Mouse (Mus musculus): ENCODE data around the gene Dnajc25. TPM values are rescaled to one million over a fixed set of nuclear protein-coding genes. Genes with fewer than 3 reads are reported as not detected.

Gene Dnajc25
- polyA plus RNA-seq, 1 experiment from 2014 or later, result 5.5 TPM

DNA sequence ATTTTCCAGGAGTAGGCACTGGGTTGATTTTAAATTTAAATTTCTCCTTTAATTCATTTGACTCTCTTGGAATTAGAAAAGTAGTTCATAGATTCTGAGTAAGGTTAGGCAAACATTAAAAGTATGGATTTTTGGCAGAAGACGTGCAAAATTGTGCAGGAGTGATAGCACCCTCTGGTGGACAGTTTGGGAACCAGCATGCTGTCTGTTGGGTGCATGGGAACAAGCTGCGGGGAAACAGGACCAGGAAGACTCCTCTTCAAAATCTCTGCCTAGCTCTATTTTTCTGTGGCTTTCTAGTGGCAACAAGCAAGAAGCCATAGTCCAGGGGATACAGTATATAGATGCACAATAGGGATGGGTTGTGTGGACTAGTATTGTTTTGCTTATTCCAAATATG, 4.8 kb downstream of the Dnajc25 start:
- H3K27me3 ChIP-seq (ENCODE audit: control insufficient read depth, insufficient read depth, low read depth, low read length), result no peaks in the 10 kb centered on the region; the same call in 1 of the 2 replicates
- no peak overlapping the region for H3K27ac ChIP-seq (ENCODE audit: low read length)
- H3K9ac ChIP-seq (ENCODE audit: low read depth, low read length), result no peak overlapping the region
- H3K4me2 ChIP-seq (ENCODE audit: low read length), result no peak overlapping the region
- H3K4me3 ChIP-seq (ENCODE audit: low read depth, low read length), result no peak overlapping the region
- WGBS, result 4% methylated on average over 2 of the region's 2 CpGs
- H3K4me1 ChIP-seq (ENCODE audit: control insufficient read depth, insufficient read depth, low read length), result peaks cover 14% of the 10 kb centered on the region
- H3K36me3 ChIP-seq (ENCODE audit: control insufficient read depth, insufficient read depth, low read length), result no peaks in the 10 kb centered on the region
- H3K9me3 ChIP-seq (replicated peaks; ENCODE audit: control insufficient read depth, low read length, poor library complexity, severe bottlenecking), result no peaks in the 10 kb centered on the region
- no peak for ATAC-seq

- H3K36me3 ChIP-seq (ENCODE audit: control insufficient read depth, insufficient read depth, low read length), result no peaks in the 10 kb centered on the region
- H3K4me2 ChIP-seq (ENCODE audit: low read length), result no peak overlapping the region
- 0% methylated on average over 2 of the region's 2 CpGs for WGBS
- H3K9me3 ChIP-seq (replicated peaks; ENCODE audit: control insufficient read depth, low read length, poor library complexity, severe bottlenecking), result no peaks in the 10 kb centered on the region
- peaks cover 21% of the 10 kb centered on the region for H3K4me1 ChIP-seq (ENCODE audit: control insufficient read depth, insufficient read depth, low read length)
- ATAC-seq, result no peak
- H3K9ac ChIP-seq (ENCODE audit: low read depth, low read length), result no peak overlapping the region
- no peaks in the 10 kb centered on the region; the same call in 1 of the 2 replicates for H3K27me3 ChIP-seq (ENCODE audit: control insufficient read depth, insufficient read depth, low read depth, low read length)
- no peak overlapping the region for H3K4me3 ChIP-seq (ENCODE audit: low read depth, low read length)
- no peak overlapping the region for H3K27ac ChIP-seq (ENCODE audit: low read length)
Measured at GRCm38 (mm10) chr4:59000614-59001013, 5.8 kb downstream of the Dnajc25 start.

- Histone ChIP-seq H3K9ac (ENCODE audit: low read depth, low read length) (peak within 1 kb of the TSS; percentile 89), H3K4me3 (ENCODE audit: low read depth, low read length) (peak within 1 kb of the TSS; percentile 56), H3K9me3 (replicated peaks; ENCODE audit: control insufficient read depth, low read length, poor library complexity, severe bottlenecking) (no peaks in the 10 kb centered on the region), H3K4me2 (ENCODE audit: low read length) (peak within 1 kb of the TSS; percentile 69), H3K27me3 (ENCODE audit: control insufficient read depth, insufficient read depth, low read depth, low read length) (no peaks in the 10 kb centered on the region; the same call in 1 of the 2 replicates), H3K36me3 (ENCODE audit: control insufficient read depth, insufficient read depth, low read length) (no peaks in the 10 kb centered on the region), H3K27ac (ENCODE audit: low read length) (peak within 1 kb of the TSS; percentile 86), H3K4me1 (ENCODE audit: control insufficient read depth, insufficient read depth, low read length) (peaks cover 32% of the 10 kb centered on the region)
- under 1% methylated on average over 86 of the region's 89 CpGs for WGBS
- peak; percentile 99 for ATAC-seq
Measured at GRCm38 (mm10) chr4:59002948-59003805, 8.3 kb downstream of the Dnajc25 start, which contains the start of gene Gm20503. TSS of gene Gm20503 (plus strand) at chr4:59003210.

- ATAC-seq, result no peak
Measured at GRCm38 (mm10) chr4:59003806-59004200, 8.9 kb downstream of the Dnajc25 start.

GRCm38 (mm10) chr4:59006211-59006610, 11.3 kb downstream of the Dnajc25 start:
- Histone ChIP-seq H3K27me3 (ENCODE audit: control insufficient read depth, insufficient read depth, low read depth, low read length) (no peaks in the 10 kb centered on the region; the same call in 1 of the 2 replicates), H3K27ac (ENCODE audit: low read length) (no peak overlapping the region), H3K36me3 (ENCODE audit: control insufficient read depth, insufficient read depth, low read length) (no peaks in the 10 kb centered on the region), H3K4me1 (ENCODE audit: control insufficient read depth, insufficient read depth, low read length) (peaks cover 32% of the 10 kb centered on the region), H3K9ac (ENCODE audit: low read depth, low read length) (no peak overlapping the region), H3K4me2 (ENCODE audit: low read length) (no peak overlapping the region), H3K9me3 (replicated peaks; ENCODE audit: control insufficient read depth, low read length, poor library complexity, severe bottlenecking) (no peaks in the 10 kb centered on the region), H3K4me3 (ENCODE audit: low read depth, low read length) (no peak overlapping the region)
- no peak for ATAC-seq
- WGBS, result 63% methylated on average over 8 of the region's 8 CpGs

More at GRCm38 (mm10) chr4:59003806-59004200, 8.9 kb downstream of the Dnajc25 start:
- Histone ChIP-seq H3K4me2 (ENCODE audit: low read length) (peak overlapping the region; percentile 69), H3K36me3 (ENCODE audit: control insufficient read depth, insufficient read depth, low read length) (no peaks in the 10 kb centered on the region), H3K4me3 (ENCODE audit: low read depth, low read length) (peak overlapping the region; percentile 56), H3K27me3 (ENCODE audit: control insufficient read depth, insufficient read depth, low read depth, low read length) (no peaks in the 10 kb centered on the region; the same call in 1 of the 2 replicates), H3K27ac (ENCODE audit: low read length) (no peak overlapping the region), H3K9ac (ENCODE audit: low read depth, low read length) (peak overlapping the region; percentile 89), H3K4me1 (ENCODE audit: control insufficient read depth, insufficient read depth, low read length) (peaks cover 32% of the 10 kb centered on the region), H3K9me3 (replicated peaks; ENCODE audit: control insufficient read depth, low read length, poor library complexity, severe bottlenecking) (no peaks in the 10 kb centered on the region)
- 42% methylated on average over 7 of the region's 7 CpGs for WGBS

DNA sequence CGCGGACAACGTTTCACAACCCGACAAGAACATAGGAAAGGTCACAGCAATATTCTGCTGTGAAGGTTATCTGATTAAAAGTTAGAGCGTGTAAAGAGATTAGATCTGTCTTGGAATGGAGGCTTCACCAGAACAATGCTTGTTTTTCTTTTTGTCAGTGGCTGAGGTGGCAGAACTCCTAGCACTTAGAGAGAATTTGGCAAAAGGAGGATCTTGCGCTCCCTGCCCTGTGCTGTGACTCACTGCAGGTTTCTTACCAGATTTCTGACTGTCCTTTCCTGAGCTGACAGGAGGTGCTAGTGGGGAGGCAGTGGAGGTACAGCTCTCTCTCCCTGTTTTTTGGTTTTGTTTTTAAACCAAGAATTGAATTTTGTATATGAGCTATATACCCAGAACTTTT, 12.2 kb downstream of the Dnajc25 start:
- ATAC-seq, result no peak
- H3K9me3 ChIP-seq (replicated peaks; ENCODE audit: control insufficient read depth, low read length, poor library complexity, severe bottlenecking), result no peaks in the 10 kb centered on the region
- H3K27ac ChIP-seq (ENCODE audit: low read length), result no peak overlapping the region
- H3K27me3 ChIP-seq (ENCODE audit: control insufficient read depth, insufficient read depth, low read depth, low read length), result no peaks in the 10 kb centered on the region; the same call in 1 of the 2 replicates
- 38% methylated on average over 6 of the region's 6 CpGs for WGBS
- no peak overlapping the region for H3K9ac ChIP-seq (ENCODE audit: low read depth, low read length)
- peaks cover 32% of the 10 kb centered on the region for H3K4me1 ChIP-seq (ENCODE audit: control insufficient read depth, insufficient read depth, low read length)
- no peaks in the 10 kb centered on the region for H3K36me3 ChIP-seq (ENCODE audit: control insufficient read depth, insufficient read depth, low read length)
- H3K4me3 ChIP-seq (ENCODE audit: low read depth, low read length), result no peak overlapping the region
- H3K4me2 ChIP-seq (ENCODE audit: low read length), result no peak overlapping the region

- 90% methylated on average over 5 of the region's 5 CpGs for WGBS
- no peak overlapping the region for H3K4me3 ChIP-seq (ENCODE audit: low read depth, low read length)
- no peaks in the 10 kb centered on the region; the same call in 1 of the 2 replicates for H3K27me3 ChIP-seq (ENCODE audit: control insufficient read depth, insufficient read depth, low read depth, low read length)
- H3K9me3 ChIP-seq (replicated peaks; ENCODE audit: control insufficient read depth, low read length, poor library complexity, severe bottlenecking), result no peaks in the 10 kb centered on the region
- H3K4me2 ChIP-seq (ENCODE audit: low read length), result no peak overlapping the region
- H3K9ac ChIP-seq (ENCODE audit: low read depth, low read length), result no peak overlapping the region
- ATAC-seq, result no peak
- no peak overlapping the region for H3K27ac ChIP-seq (ENCODE audit: low read length)
- peaks cover 28% of the 10 kb centered on the region for H3K4me1 ChIP-seq (ENCODE audit: control insufficient read depth, insufficient read depth, low read length)
- no peaks in the 10 kb centered on the region for H3K36me3 ChIP-seq (ENCODE audit: control insufficient read depth, insufficient read depth, low read length)
Measured at GRCm38 (mm10) chr4:59007974-59008373, 13.1 kb downstream of the Dnajc25 start.

- Histone ChIP-seq H3K27me3 (ENCODE audit: control insufficient read depth, insufficient read depth, low read depth, low read length) (no peaks in the 10 kb centered on the region; the same call in 1 of the 2 replicates), H3K36me3 (ENCODE audit: control insufficient read depth, insufficient read depth, low read length) (no peaks in the 10 kb centered on the region), H3K4me1 (ENCODE audit: control insufficient read depth, insufficient read depth, low read length) (peaks cover 24% of the 10 kb centered on the region), H3K27ac (ENCODE audit: low read length) (no peak overlapping the region), H3K9ac (ENCODE audit: low read depth, low read length) (no peak overlapping the region), H3K9me3 (replicated peaks; ENCODE audit: control insufficient read depth, low read length, poor library complexity, severe bottlenecking) (no peaks in the 10 kb centered on the region), H3K4me2 (ENCODE audit: low read length) (no peak overlapping the region), H3K4me3 (ENCODE audit: low read depth, low read length) (no peak overlapping the region)
- WGBS, result 97% methylated on average over 7 of the region's 7 CpGs
- no peak for ATAC-seq
Measured at GRCm38 (mm10) chr4:59009186-59009585, 14.3 kb downstream of the Dnajc25 start.

GRCm38 (mm10) chr4:59009696-59010095, 14.8 kb downstream of the Dnajc25 start:
- Histone ChIP-seq H3K4me1 (ENCODE audit: control insufficient read depth, insufficient read depth, low read length) (peaks cover 19% of the 10 kb centered on the region), H3K27ac (ENCODE audit: low read length) (no peak overlapping the region), H3K9ac (ENCODE audit: low read depth, low read length) (no peak overlapping the region), H3K27me3 (ENCODE audit: control insufficient read depth, insufficient read depth, low read depth, low read length) (no peaks in the 10 kb centered on the region; the same call in 1 of the 2 replicates), H3K4me3 (ENCODE audit: low read depth, low read length) (no peak overlapping the region), H3K4me2 (ENCODE audit: low read length) (no peak overlapping the region), H3K9me3 (replicated peaks; ENCODE audit: control insufficient read depth, low read length, poor library complexity, severe bottlenecking) (no peaks in the 10 kb centered on the region), H3K36me3 (ENCODE audit: control insufficient read depth, insufficient read depth, low read length) (no peaks in the 10 kb centered on the region)
- 76% methylated on average over 4 of the region's 4 CpGs for WGBS
- no peak for ATAC-seq

Data from midbrain, embryonic 16.5 days (tissue).